Mouse (Mus musculus): ENCODE measurements at regions not wholly inside any gene's neighbourhood (a gene's known extent, or its start where the extent isn't known, plus 50 kb on each side); places are given as distances from the start of the nearest gene placed in this dataset.

- in situ Hi-C loops (cut with MboI; ENCODE audit: low pct_ligation_motif_present, low pct_unique_long_range_greater_than_20kb, low sequenced_read_pairs) (no loop called here), dilution Hi-C loops (cut with MboI; ENCODE audit: extremely low pct_ligation_motif_present, extremely low pct_unique_long_range_greater_than_20kb, low sequenced_read_pairs) (no loop called here)
- Histone ChIP-seq H3K4me3 (replicated peaks in 1 of 3; ENCODE audit: low read depth in 2 of 3, low read length in 2 of 3, poor library complexity in 1 of 3) (no peak overlapping the region), H3K9me3 (replicated peaks; ENCODE audit: low read length) (no peaks in the 10 kb centered on the region), H3K4me2 (ENCODE audit: insufficient read depth, low read depth, poor library complexity, severe bottlenecking) (no peak overlapping the region), H3K27ac (ENCODE audit: insufficient read depth, low read depth) (no peak overlapping the region), H3K4me1 (ENCODE audit: control insufficient read depth in 1 of 2, insufficient read depth in 2 of 2) (no peaks in the 10 kb centered on the region), H3K9ac (ENCODE audit: insufficient read depth, low read depth) (no peak overlapping the region), H3K27me3 (replicated peaks) (no peaks in the 10 kb centered on the region), H3K36me3 (replicated peaks in 1 of 2; ENCODE audit: control insufficient read depth in 1 of 2, insufficient read depth in 1 of 2, low read length in 1 of 2) (no peaks in the 10 kb centered on the region), H3K79me2 (replicated peaks; ENCODE audit: control insufficient read depth, extremely low read depth, insufficient read depth, poor library complexity, severe bottlenecking) (no peaks in the 10 kb centered on the region)
- DNase-seq (ENCODE audit: extremely low read depth): no peak
- TF ChIP-seq ELF1 (IDR thresholded peaks at IDR 0.05; ENCODE audit: low read depth, low read length): no peak
- no peak for TF ChIP-seq MAZ (IDR thresholded peaks at IDR 0.05; ENCODE audit: low read depth, low read length)
- TF ChIP-seq RAD21 (IDR thresholded peaks at IDR 0.05; ENCODE audit: low read depth, low read length): no peak
- no peak for TF ChIP-seq NRF1 (IDR thresholded peaks at IDR 0.05; ENCODE audit: low read depth, low read length)
- TF ChIP-seq TBP (conservative IDR thresholded peaks at IDR 0.05; ENCODE audit: low read depth, low read length): no peak
- TF ChIP-seq MAX (IDR thresholded peaks at IDR 0.05; ENCODE audit: low read length): no peak
- TF ChIP-seq SMC3 (IDR thresholded peaks at IDR 0.05; ENCODE audit: low read depth, low read length): no peak
- no peak for TF ChIP-seq BHLHE40 (IDR thresholded peaks at IDR 0.05; ENCODE audit: low read depth, low read length)
- TF ChIP-seq ZNF384 (IDR thresholded peaks at IDR 0.05; ENCODE audit: low read depth, low read length): no peak
- TF ChIP-seq RCOR1 (conservative IDR thresholded peaks at IDR 0.05; ENCODE audit: low read depth, low read length): no peak
- no peak for TF ChIP-seq CTCF (conservative IDR thresholded peaks at IDR 0.05 in 1 of 2, IDR thresholded peaks at IDR 0.05 in 1 of 2; ENCODE audit: low read depth in 2 of 2, low read length in 2 of 2)
- no peak for TF ChIP-seq HCFC1 (IDR thresholded peaks at IDR 0.05; ENCODE audit: low read depth, low read length)
- no peak for TF ChIP-seq CHD1 (IDR thresholded peaks at IDR 0.05; ENCODE audit: low read depth, low read length)
- no peak for TF ChIP-seq JUN (IDR thresholded peaks at IDR 0.05; ENCODE audit: insufficient read depth, low read depth, low read length)
These were observed 152.8 kb upstream of the Otx2 start for GRCm38 (mm10) chr14:48826421-48826820.

- no peaks in the 10 kb centered on the region for H3K27me3 ChIP-seq (replicated peaks)
- dilution Hi-C loops (cut with MboI; ENCODE audit: extremely low pct_ligation_motif_present, extremely low pct_unique_long_range_greater_than_20kb, low sequenced_read_pairs) (no loop called here), in situ Hi-C loops (cut with MboI; ENCODE audit: low pct_ligation_motif_present, low pct_unique_long_range_greater_than_20kb, low sequenced_read_pairs) (no loop called here)
- H3K79me2 ChIP-seq (replicated peaks; ENCODE audit: control insufficient read depth, extremely low read depth, insufficient read depth, poor library complexity, severe bottlenecking): no peaks in the 10 kb centered on the region
- no peaks in the 10 kb centered on the region for H3K4me1 ChIP-seq (ENCODE audit: control insufficient read depth in 1 of 2, insufficient read depth in 2 of 2)
- H3K4me3 ChIP-seq (replicated peaks in 1 of 3; ENCODE audit: low read depth in 2 of 3, low read length in 2 of 3, poor library complexity in 1 of 3): no peak overlapping the region
- no peaks in the 10 kb centered on the region for H3K9me3 ChIP-seq (replicated peaks; ENCODE audit: low read length)
- DNase-seq (ENCODE audit: extremely low read depth): no peak
- no peak for TF ChIP-seq JUND (conservative IDR thresholded peaks at IDR 0.05; ENCODE audit: low read depth, low read length)
- no peak for TF ChIP-seq PAX5 (IDR thresholded peaks at IDR 0.05; ENCODE audit: low read length)
- no peak for TF ChIP-seq MAFK (IDR thresholded peaks at IDR 0.05; ENCODE audit: insufficient replicate concordance, low read length)
- TF ChIP-seq USF1 (IDR thresholded peaks at IDR 0.05; ENCODE audit: low read depth, low read length): no peak
- TF ChIP-seq MAX (IDR thresholded peaks at IDR 0.05; ENCODE audit: low read length): no peak
- no peak for TF ChIP-seq ZC3H11A (IDR thresholded peaks at IDR 0.05; ENCODE audit: low read depth, low read length)
- TF ChIP-seq IRF4 (IDR thresholded peaks at IDR 0.05; ENCODE audit: low read depth, low read length): no peak
- no peak for TF ChIP-seq NRF1 (IDR thresholded peaks at IDR 0.05; ENCODE audit: low read depth, low read length)
- no peak overlapping the region for H3K27ac ChIP-seq (ENCODE audit: insufficient read depth, low read depth)
- H3K9ac ChIP-seq (ENCODE audit: insufficient read depth, low read depth): no peak overlapping the region
- H3K36me3 ChIP-seq (replicated peaks in 1 of 2; ENCODE audit: control insufficient read depth in 1 of 2, insufficient read depth in 1 of 2, low read length in 1 of 2): no peaks in the 10 kb centered on the region
- no peak overlapping the region for H3K4me2 ChIP-seq (ENCODE audit: insufficient read depth, low read depth, poor library complexity, severe bottlenecking)
These were observed 150.8 kb upstream of the Otx2 start for GRCm38 (mm10) chr14:48824375-48824774.
